Mouse (Mus musculus) testis, adult 2 months (tissue): ENCODE data around the gene Plcd4. TPM values are rescaled to one million over a fixed set of nuclear protein-coding genes. Genes with fewer than 3 reads are reported as not detected.
A peak's percentile ranks its signal among the peaks of the same experiment; 100 is the strongest.

Experiments used
- H3K27ac ChIP-seq: fragments of 200-500 bp; 2 replicates; pipeline ENCODE4 v1.5.1; 2012; ENCODE audit warnings: low read depth, low read length; ENCODE audit not compliant: control insufficient read depth, insufficient read depth
- H3K27me3 ChIP-seq: fragments of 200-500 bp; 2 replicates; pipeline ENCODE4 v1.6.1; 2012; ENCODE audit warnings: mild to moderate bottlenecking, low read length, moderate library complexity; ENCODE audit not compliant: control insufficient read depth, insufficient read depth
- H3K36me3 ChIP-seq: fragments of 200-500 bp; 2 replicates; pipeline ENCODE4 v1.6.1; 2012; ENCODE audit warnings: mild to moderate bottlenecking, low read length; ENCODE audit not compliant: control insufficient read depth, insufficient read depth
- H3K4me1 ChIP-seq: fragments of 200-500 bp; 2 replicates; pipeline ENCODE4 v1.6.1; 2012; ENCODE audit warnings: low read length; ENCODE audit not compliant: control insufficient read depth, insufficient read depth
- H3K4me3 ChIP-seq: fragments of 200-500 bp; 2 replicates; pipeline ENCODE4 v1.5.1; 2012; ENCODE audit warnings: low read depth, mild to moderate bottlenecking, low read length, moderate library complexity, mixed read lengths; ENCODE audit not compliant: control insufficient read depth
- CTCF ChIP-seq: fragments of 200-500 bp; IDR thresholded peaks from 2 replicates; pipeline ENCODE4 v1.5.1; 2012; ENCODE audit warnings: low read depth, mild to moderate bottlenecking, inconsistent platforms, low read length, moderate library complexity; ENCODE audit not compliant: control insufficient read depth, insufficient read depth, insufficient replicate concordance
- POLR2A ChIP-seq: fragments of 200-500 bp; IDR thresholded peaks from 2 replicates; pipeline ENCODE4 v1.6.1; 2012; ENCODE audit warnings: low read depth, mild to moderate bottlenecking, inconsistent platforms, low read length, moderate library complexity; ENCODE audit not compliant: control insufficient read depth
- polyA plus RNA-seq: library from polyadenylated mRNA; depleted of rRNA; stranded (reverse); fragments of >200 nt; gene quantifications from 2 replicates; pipeline ENCODE4 v1.2.3, GENCODE M21; 2012

The Plcd4 gene
- polyA plus RNA-seq, 1 experiment: 84.0 TPM

DNA sequence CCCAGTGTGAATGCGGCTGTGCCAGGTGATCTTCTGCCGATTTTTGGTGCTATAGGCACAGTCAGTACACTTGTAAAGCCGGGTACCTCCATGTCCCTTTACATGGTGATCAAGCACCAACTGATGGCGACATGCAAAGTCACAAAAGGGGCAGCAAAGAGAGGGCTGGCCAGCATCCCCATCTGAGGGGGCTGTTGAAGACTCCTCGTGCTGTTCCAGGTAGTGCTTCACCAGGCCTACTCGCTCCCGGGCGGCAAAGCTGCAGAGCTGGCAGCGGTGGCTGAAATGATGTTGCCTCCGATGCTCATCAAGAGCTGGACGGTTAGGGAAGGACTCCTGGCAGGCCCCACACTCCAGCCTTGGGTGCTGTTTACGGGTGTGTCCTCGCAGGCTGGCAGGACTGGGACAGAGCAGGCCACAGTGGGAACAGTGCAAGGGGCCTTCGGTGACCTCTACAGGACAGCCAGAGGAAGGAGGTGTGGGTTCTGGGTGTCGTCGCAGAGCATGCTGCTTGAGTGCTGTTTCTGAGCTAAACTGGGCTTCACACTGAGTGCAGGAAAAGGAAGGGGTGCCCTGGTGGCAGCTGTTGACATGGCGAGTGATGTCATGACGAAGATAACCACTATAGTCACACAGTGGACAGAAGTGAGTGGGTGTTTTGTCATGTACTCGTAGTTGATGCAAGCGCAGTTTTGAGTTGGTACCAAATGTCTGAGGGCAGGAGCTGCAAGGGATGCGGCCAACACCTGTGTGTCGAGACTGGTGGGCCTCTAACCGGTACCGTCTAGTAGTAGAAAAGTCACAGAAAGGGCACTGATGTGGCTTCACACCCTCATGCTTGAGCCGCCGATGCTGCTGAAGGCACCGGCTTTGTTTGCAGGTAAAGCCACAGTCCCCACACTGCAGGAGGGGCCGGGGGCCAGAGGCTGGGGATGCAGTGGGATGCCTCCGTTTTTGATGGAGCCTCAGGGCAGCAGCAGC is 27.3 kb downstream of the Plcd4 start:
- no peaks in the 10 kb centered on the region for H3K27me3 ChIP-seq
- no peaks in the 10 kb centered on the region for H3K4me1 ChIP-seq
- TF ChIP-seq CTCF: no peak
- peak; percentile 23; the same call in 1 of the 2 replicates for TF ChIP-seq POLR2A
- H3K36me3 ChIP-seq: peaks cover 6% of the 10 kb centered on the region
- H3K27ac ChIP-seq: no peak overlapping the region
- H3K4me3 ChIP-seq: no peak overlapping the region

GRCm38 (mm10) chr1:74582621-74583020 is 39.9 kb downstream of the Plcd4 start:
- no peak overlapping the region for H3K4me3 ChIP-seq
- TF ChIP-seq CTCF: no peak
- H3K36me3 ChIP-seq: peaks cover 5% of the 10 kb centered on the region

GRCm38 (mm10) chr1:74584616-74585398 is 42.1 kb downstream of the Plcd4 start:
- no peaks in the 10 kb centered on the region for H3K36me3 ChIP-seq
- H3K27me3 ChIP-seq: no peaks in the 10 kb centered on the region
- no peak overlapping the region for H3K4me3 ChIP-seq
- TF ChIP-seq POLR2A (no peak), CTCF (no peak)
- peaks cover 6% of the 10 kb centered on the region; the same call in 1 of the 2 replicates for H3K4me1 ChIP-seq
- no peak overlapping the region for H3K27ac ChIP-seq

More at GRCm38 (mm10) chr1:74582621-74583020, 39.9 kb downstream of the Plcd4 start:
- Histone ChIP-seq H3K27ac (no peak overlapping the region), H3K27me3 (no peaks in the 10 kb centered on the region), H3K4me1 (peaks cover 6% of the 10 kb centered on the region; the same call in 1 of the 2 replicates)

DNA sequence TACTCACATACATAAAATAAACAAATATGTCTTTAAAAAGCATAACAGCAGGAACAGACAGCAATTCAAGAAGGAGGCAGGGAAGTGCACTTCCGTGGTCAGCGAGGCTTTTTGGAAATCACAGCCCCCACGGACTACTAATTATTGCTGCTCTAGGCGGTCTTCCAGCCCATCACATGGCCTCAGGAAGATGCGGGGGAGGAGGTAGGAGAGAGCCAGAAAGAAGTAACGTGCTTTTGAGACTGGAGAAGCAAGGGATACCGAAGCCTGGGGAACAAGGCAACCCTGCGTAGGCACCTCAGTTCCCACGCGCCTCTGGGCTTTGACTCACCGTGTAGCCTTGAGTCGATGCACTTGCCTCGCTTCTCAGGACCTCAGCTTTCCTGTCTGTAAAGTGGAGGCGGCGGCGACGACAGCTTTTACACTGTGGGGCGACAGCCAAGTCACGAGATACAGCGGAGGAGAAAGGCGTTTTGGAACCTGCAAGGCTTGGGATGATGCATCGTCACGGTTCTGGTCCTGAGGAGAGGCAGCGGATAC is 44.6 kb downstream of the Plcd4 start:
- TF ChIP-seq CTCF (no peak), POLR2A (no peak)
- no peaks in the 10 kb centered on the region for H3K36me3 ChIP-seq

GRCm38 (mm10) chr1:74587773-74588445 is 45.2 kb downstream of the Plcd4 start, which contains the start of the genes Zfp142 and Bcs1l:
Zfp142 (minus strand) TSS chr1:74588246.
Bcs1l (plus strand) TSS chr1:74588289.
- no peaks in the 10 kb centered on the region for H3K27me3 ChIP-seq
- peak within 1 kb of the TSS; percentile 99 for H3K4me3 ChIP-seq
- H3K27ac ChIP-seq: peak within 1 kb of the TSS; percentile 90
- TF ChIP-seq CTCF: no peak
- peaks cover 6% of the 10 kb centered on the region; the same call in 1 of the 2 replicates for H3K4me1 ChIP-seq
- H3K36me3 ChIP-seq: no peaks in the 10 kb centered on the region

More for the DNA sequence above, 44.6 kb downstream of the Plcd4 start:
- Histone ChIP-seq H3K4me1 (peaks cover 6% of the 10 kb centered on the region; the same call in 1 of the 2 replicates), H3K27ac (peak overlapping the region; percentile 90), H3K4me3 (peak overlapping the region; percentile 99), H3K27me3 (no peaks in the 10 kb centered on the region)

- no peak for TF ChIP-seq POLR2A
- H3K36me3 ChIP-seq: peaks cover 2% of the 10 kb centered on the region; the same call in 1 of the 2 replicates
- H3K4me1 ChIP-seq: no peaks in the 10 kb centered on the region
- no peaks in the 10 kb centered on the region for H3K27me3 ChIP-seq
- peak overlapping the region; percentile 16; the same call in 1 of the 2 replicates for H3K27ac ChIP-seq
- no peak overlapping the region for H3K4me3 ChIP-seq
These were observed 51.7 kb downstream of the Plcd4 start for GRCm38 (mm10) chr1:74594434-74594833.
